Mouse (Mus musculus) erythroblast, adult 5-6 weeks (primary cell): Measurements from ENCODE around the gene Pum1. TPM values are rescaled to one million over a fixed set of nuclear protein-coding genes. Genes with fewer than 3 reads are reported as not detected.
"Not testable (repeated sequence)": the region's sequence is repeated elsewhere in the genome, so short reads cannot be mapped to it uniquely, and the experiment has no call there.

Source experiments
- ATAC-seq: replicated peaks from 2 replicates; pipeline ENCODE4 v1.8.0; 2016; ENCODE audit warnings: moderate number of reproducible peaks, mild to moderate bottlenecking, moderate TSS enrichment, inconsistent platforms; ENCODE audit not compliant: poor library complexity, low FRiP score, severe bottlenecking
- total RNA-seq, 2 experiments: library from RNA; stranded (forward) in 1 of 2; stranded (reverse) in 1 of 2; fragments of 150-400 nt in 1 of 2; fragments of 200-764, 138-1000 nt in 1 of 2; gene quantifications; 2 replicates each; pipeline versions ENCODE4 v1.2.3 to v1.2.4; 2015 to 2017; ENCODE audit warnings: low replicate concordance in 2 of 2

The Pum1 gene
- total RNA-seq (2015; ENCODE audit: low replicate concordance) (166 TPM in 2 replicates), total RNA-seq (2017; ENCODE audit: low replicate concordance) (245 and 256 TPM in 2 replicates)

DNA sequence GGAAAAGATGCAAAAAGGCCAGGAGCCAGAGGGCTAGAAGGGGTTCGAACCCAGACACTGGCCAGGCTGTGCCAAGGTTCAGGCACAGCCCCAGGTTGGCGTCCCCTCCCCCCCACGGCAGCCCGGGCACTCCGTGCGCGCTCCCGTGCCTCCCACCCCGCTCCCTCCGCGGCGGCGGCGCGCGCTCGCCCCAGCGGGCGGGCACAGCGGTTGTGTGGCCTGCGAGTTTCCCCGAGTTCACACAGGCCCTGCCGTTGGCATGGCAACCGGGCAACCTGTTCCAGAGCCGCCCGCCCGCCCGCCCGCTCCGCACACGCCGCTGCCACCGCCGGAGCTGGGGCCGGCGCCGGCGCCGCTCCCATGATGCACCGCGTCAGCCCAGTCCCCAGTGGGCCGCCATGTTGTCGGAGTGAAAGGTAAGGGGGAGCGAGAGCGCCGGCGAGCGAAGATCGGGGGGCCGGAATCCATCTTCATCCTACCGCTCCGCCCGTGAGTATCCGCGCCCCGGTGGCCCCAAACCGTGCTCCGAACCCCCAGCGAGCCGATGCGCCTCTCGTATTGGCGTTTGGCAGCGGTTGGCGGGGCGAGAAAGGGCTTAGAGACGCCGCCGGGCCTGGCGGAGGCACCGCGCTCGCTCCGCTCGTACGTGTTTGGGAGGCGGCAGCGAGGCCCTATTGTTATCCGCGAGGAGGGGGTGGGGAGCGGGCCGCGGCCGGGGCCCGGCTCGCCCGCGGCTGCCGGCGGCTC is at the start of gene Pum1:
Gene Pum1, plus strand, starts transcription at position 343 of the 747 bp plus-strand sequence.
- peak; percentile 77 for ATAC-seq

GRCm38 (mm10) chr4:130629391-130629790 is 33.7 kb upstream of the Pum1 start:
- no peak for ATAC-seq

GRCm38 (mm10) chr4:130630232-130630847 is 32.8 kb upstream of the Pum1 start:
- no peak for ATAC-seq

DNA sequence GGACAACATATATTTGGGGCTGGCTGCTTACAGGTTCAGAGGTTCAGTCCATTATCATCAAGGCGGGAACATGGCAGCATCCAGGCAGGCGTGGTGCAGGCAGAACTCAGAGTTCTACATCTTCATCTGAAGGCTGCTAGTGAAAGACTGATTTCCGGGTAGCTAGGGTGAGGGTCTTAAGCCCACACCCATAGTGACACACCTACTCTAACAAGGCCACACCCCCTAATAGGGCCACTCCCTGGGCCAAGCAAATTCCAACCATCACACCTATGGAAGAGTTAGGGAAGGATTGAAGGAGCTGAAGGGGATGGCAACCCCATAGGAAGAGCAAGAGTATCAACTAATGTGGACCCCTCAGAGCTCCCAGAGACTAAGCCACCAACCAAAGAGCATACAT is 28.0 kb upstream of the Pum1 start:
- not testable (repeated sequence) for ATAC-seq

DNA sequence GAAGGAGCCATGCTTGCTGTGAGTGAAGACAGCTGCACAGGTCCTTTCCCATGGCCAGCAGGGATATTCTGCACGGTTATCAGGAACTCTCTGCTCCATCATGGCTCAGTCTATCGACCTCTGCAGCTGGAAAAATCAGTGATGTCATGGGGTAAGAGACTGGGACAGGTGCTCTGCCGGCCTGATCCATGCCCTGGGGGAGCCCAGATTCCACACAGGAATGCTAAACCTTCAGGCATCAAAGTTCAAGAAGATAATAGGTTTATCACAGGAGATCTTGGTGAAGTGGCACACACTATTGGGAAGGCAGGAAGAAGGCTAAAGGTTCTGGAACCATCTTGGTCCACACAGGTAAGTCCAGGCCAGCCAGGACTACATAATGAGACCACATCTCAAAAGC is 26.4 kb upstream of the Pum1 start:
- no peak for ATAC-seq

GRCm38 (mm10) chr4:130637488-130638422 is 25.4 kb upstream of the Pum1 start:
- ATAC-seq: 0 out of 2 replicates have a peak, but pooled peaks have one; percentile 41

- ATAC-seq: no peak
Observed at GRCm38 (mm10) chr4:130640031-130640717, 22.9 kb upstream of the Pum1 start.

DNA sequence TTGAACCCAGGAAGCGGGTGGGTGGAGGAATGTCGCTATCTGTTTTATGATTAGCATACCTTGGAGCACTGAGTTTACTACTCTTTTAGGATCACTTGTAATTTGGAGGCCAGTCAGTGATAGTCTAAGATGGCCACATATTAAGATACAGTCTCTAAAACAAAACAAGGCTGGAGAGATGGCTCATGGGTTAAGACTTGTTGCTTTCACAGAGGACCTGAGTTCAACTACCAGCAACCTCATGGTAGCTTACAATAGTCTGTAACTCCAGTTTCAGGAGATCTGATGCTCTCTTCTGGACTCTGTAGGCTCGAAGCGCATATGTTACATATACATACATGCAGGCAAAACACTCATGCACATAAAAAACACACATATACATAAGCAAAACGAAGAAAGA is 20.7 kb upstream of the Pum1 start:
- no peak for ATAC-seq

DNA sequence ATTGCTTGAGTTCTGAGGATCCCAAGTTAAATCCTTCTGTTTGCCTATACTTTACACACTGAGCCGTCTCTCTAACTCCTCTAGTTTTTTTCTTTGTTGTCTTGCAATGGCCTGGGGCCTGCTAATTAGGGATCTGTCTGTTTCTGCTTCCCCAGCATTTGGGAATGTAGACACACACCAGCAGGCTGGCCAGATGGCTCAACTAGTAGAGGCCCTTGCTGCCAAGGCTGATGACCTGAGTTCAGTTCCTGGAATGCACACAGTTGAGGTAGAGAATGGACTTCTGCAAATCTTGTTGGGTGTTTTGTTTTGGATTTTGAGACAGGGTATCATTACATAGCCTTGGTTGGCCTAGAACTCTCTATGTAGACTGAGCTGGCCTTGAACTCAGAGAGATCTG is 17.7 kb upstream of the Pum1 start:
- ATAC-seq: no peak

GRCm38 (mm10) chr4:130651286-130651685 is 11.8 kb upstream of the Pum1 start:
- no peak for ATAC-seq

DNA sequence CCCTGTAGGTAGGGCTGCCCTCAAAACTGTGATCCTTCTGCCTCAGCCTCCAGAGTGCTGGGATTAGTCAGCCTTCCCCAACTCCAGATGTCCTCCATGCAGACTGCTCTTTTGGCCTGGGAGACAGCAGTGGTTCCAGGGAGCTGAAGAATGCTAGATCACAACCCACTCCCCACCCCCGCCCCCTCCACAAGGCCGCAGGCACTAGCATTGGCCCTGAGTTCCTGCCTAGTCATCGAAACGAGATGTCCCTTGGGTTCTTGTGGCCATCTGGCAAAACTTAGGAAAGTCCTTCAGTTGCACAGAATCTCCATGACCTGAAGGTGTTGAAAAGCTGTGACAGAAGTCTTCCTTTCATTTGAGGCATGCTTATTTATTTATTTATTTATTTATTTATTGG is 10.6 kb upstream of the Pum1 start:
- ATAC-seq: no peak

DNA sequence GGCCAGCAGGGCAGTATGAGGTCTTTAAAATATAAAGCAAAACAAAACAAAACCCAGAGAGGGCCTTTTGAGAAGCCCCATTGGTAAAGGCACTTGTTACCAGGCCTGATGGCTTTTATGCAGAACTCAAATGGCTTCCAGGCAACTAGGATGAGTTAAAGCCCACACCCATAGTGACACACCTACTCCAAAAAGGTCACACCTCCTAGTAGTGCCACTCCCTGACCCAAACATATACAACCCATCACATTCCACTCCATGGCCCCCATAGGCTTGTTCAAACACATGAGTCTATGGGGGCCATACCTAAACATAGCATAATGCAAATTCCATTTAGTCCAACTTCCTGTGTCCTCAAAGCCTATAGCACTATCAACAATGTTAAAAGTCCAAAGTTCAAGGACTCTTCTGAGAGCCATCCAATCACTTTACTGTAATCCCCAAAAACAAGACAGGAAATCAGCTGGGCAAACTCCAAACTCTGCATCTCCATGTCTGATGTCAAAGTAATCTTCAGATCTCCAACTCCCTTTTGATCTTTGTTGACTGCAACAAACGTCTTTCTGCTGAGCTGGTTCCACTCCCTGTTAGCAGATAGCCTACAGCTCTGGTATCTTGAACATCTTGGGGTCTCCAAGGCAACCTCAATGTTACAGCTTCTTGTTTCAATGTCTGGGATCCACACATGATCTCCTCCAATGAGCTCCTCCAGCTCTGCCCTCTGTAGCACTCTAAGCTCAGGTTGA is 5.1 kb upstream of the Pum1 start:
- ATAC-seq: no peak

- ATAC-seq: no peak
Observed at GRCm38 (mm10) chr4:130659470-130659869, 3.7 kb upstream of the Pum1 start.

DNA sequence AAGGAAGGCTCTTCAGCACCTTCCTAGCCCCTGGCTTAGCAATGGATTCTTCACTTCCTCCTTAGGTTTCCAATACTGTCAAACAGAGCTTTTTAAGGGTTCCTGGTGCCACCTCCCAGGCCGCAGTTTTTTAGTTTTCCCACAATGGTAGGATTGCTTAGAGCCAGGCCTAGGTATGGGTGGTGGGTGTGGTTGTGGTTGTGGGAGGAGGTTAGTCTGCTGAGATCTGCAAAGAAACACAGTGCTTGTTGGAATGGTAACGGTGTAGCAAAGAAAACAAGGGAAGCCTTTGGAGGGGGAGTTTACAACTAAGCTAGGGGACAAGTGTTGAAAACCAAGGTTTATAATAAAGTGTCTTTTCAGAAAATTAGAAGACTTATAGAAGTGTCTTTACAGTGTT is 3.0 kb upstream of the Pum1 start:
- no peak for ATAC-seq

DNA sequence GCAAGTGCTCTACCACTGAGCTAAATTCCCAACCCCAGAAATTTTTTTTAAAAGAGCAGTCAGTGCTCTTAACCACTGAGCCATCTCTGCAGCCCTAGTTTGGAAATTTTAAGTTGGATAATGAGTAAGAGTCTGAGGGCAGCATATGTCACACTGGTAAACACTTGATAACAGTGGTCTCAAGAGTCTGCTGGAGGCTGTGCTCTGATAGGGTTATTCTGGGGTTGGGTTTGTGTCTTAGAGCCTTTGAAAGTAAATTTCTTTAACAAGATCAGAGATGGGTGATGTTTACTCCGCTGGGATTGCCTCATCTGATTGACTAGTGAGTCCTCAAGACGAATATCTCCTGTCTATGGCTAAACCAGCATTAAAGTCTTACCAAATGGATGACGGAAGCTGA is 2.0 kb upstream of the Pum1 start:
- peak; percentile 71 for ATAC-seq

DNA sequence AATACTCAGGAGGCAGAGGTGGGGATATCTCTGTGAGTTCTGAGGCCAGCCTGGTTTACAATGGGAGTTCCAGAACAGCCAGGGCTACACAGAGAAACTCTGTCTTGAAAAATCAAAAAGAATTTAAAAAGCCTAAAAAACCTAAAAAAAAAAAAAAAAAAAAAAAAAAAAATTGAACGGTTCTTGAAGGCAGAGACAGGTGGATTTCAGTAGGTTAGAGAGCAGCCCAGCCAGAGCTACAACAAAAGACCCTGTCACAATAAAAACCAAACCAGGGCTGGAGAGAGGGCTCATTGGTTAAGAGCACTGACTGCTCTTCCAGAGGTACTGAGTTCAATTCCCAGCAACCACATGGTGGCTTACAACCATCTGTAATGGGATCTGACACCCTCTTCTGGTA is 816 bp upstream of the Pum1 start:
- not testable (repeated sequence) for ATAC-seq

- ATAC-seq: peak; percentile 36
Observed at GRCm38 (mm10) chr4:130663810-130664401, 785 bp downstream of the Pum1 start.

GRCm38 (mm10) chr4:130664414-130665029 is 1.4 kb downstream of the Pum1 start:
- ATAC-seq: no peak
